Mouse (Mus musculus): ENCODE measurements at regions not wholly inside any gene's neighbourhood (a gene's known extent, or its start where the extent isn't known, plus 50 kb on each side); places are given as distances from the start of the nearest gene placed in this dataset.

GRCm38 (mm10) chr4:31268825-31269495 lies 694.9 kb upstream of the Map3k7 start:
- no peak overlapping the region for H3K4me3 ChIP-seq
- no peak overlapping the region for H3K4me2 ChIP-seq (ENCODE audit: low read depth)
- no peaks in the 10 kb centered on the region for H3K79me2 ChIP-seq (ENCODE audit: control insufficient read depth, insufficient read depth)
- no peaks in the 10 kb centered on the region for H3K36me3 ChIP-seq (ENCODE audit: control insufficient read depth, insufficient read depth)
- TF ChIP-seq SRF (IDR thresholded peaks at IDR 0.05; ENCODE audit: control insufficient read depth, insufficient read length, low read depth) = no peak
- TF ChIP-seq TCF12 (IDR thresholded peaks at IDR 0.05; ENCODE audit: insufficient read depth, poor library complexity, severe bottlenecking) = no peak
- TF ChIP-seq POLR2AphosphoS2 (IDR thresholded peaks at IDR 0.05; ENCODE audit: insufficient read length, low read depth) = no peak
- no peak for TF ChIP-seq TCF3 (IDR thresholded peaks at IDR 0.05; ENCODE audit: insufficient read length, low read depth)
- no peak for TF ChIP-seq E2F4 (IDR thresholded peaks at IDR 0.05; ENCODE audit: insufficient read depth)
- no peak for TF ChIP-seq POLR2A (IDR thresholded peaks at IDR 0.05; ENCODE audit: insufficient read length, low read depth)
- no peak for TF ChIP-seq CEBPB (IDR thresholded peaks at IDR 0.05; ENCODE audit: insufficient read depth, poor library complexity, severe bottlenecking)
- no peak for TF ChIP-seq REST (IDR thresholded peaks at IDR 0.05; ENCODE audit: insufficient read depth, insufficient read length)
- no peak for TF ChIP-seq MAX (IDR thresholded peaks at IDR 0.05; ENCODE audit: low read depth)
- no peak for TF ChIP-seq MYOG (IDR thresholded peaks at IDR 0.05; ENCODE audit: control insufficient read depth in 1 of 3, insufficient read depth in 1 of 3, insufficient read length in 2 of 3, low read depth in 2 of 3)
- TF ChIP-seq USF1 (IDR thresholded peaks at IDR 0.05; ENCODE audit: low read depth) = no peak
- no peak for TF ChIP-seq MYOD1 (IDR thresholded peaks at IDR 0.05; ENCODE audit: control insufficient read depth in 1 of 3, insufficient read length in 2 of 3, low read depth in 2 of 3)
- H3K27me3 ChIP-seq (ENCODE audit: control insufficient read depth, insufficient read depth, insufficient read length) = no peaks in the 10 kb centered on the region
- no peak overlapping the region for H3ac ChIP-seq (ENCODE audit: control insufficient read depth, insufficient read length)

DNA sequence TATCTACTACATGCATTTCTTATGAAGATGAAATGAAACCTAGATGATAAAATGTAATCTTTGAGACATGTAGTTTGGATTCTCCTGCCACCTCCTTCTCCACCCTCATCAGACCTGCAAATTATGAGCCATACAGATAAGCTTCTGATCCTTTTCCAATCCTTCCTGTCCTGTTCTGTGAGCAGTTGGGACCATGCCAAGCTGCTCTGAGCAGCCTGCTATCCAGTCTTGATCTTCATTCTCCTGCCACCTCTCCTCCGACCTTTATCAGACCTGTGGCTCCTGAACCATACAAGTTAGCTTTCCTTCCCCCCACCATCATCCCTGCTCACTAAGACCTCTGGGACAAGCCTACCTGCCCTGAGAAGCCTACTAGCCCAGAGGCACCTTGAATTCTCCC lies 689.8 kb upstream of the Map3k7 start:
- Histone ChIP-seq H3K4me3 (no peak overlapping the region), H3K79me2 (ENCODE audit: control insufficient read depth, insufficient read depth) (no peaks in the 10 kb centered on the region), H3K4me2 (ENCODE audit: low read depth) (no peak overlapping the region), H3K27me3 (ENCODE audit: control insufficient read depth, insufficient read depth, insufficient read length) (no peaks in the 10 kb centered on the region), H3ac (ENCODE audit: control insufficient read depth, insufficient read length) (no peak overlapping the region), H3K36me3 (ENCODE audit: control insufficient read depth, insufficient read depth) (no peaks in the 10 kb centered on the region)
- TF ChIP-seq TCF12 (IDR thresholded peaks at IDR 0.05; ENCODE audit: insufficient read depth, poor library complexity, severe bottlenecking) = no peak
- no peak for TF ChIP-seq TCF3 (IDR thresholded peaks at IDR 0.05; ENCODE audit: insufficient read length, low read depth)
- TF ChIP-seq REST (IDR thresholded peaks at IDR 0.05; ENCODE audit: insufficient read depth, insufficient read length) = no peak

DNA sequence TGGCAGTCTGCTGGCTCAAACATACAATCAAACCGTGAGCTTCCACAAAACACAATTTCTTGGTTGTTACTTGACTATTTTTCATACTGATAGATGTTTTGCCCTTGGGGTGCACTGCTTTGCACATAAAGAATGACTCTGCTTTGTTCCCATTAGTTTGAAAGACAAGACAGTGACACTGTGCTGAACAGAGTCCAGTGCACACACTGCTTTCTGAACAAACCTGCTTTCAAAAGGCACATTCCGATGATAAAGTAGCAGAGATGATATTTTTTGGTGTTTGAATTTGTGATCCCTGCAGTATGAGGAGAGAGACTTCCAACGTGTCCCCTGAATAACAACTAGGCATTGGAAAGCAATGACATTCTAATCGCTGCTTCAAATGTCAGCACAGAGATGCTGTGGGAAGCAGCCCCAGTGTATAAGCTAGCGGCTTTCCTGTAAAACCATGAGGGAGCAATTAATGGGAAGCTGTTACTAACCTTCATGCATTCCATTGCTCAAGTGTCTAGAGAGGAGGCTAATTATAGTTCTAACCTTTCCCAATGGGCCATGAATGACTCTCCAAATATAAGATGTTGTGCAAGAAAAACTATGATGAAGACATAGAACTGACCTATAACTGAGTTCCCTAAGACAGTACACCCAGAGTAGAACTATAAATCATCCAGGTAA lies 673.5 kb upstream of the Map3k7 start:
- no peaks in the 10 kb centered on the region for H3K79me2 ChIP-seq (ENCODE audit: control insufficient read depth, insufficient read depth)
- no peak for TF ChIP-seq POLR2AphosphoS2 (IDR thresholded peaks at IDR 0.05; ENCODE audit: insufficient read length, low read depth)
- no peak for TF ChIP-seq CEBPB (IDR thresholded peaks at IDR 0.05; ENCODE audit: insufficient read depth, poor library complexity, severe bottlenecking)
- TF ChIP-seq REST (IDR thresholded peaks at IDR 0.05; ENCODE audit: insufficient read depth, insufficient read length) = no peak
- TF ChIP-seq POLR2A (IDR thresholded peaks at IDR 0.05; ENCODE audit: insufficient read length, low read depth) = no peak
- TF ChIP-seq MYOG (IDR thresholded peaks at IDR 0.05; ENCODE audit: control insufficient read depth in 1 of 3, insufficient read depth in 1 of 3, insufficient read length in 2 of 3, low read depth in 2 of 3) = no peak
- no peak for TF ChIP-seq MYOD1 (IDR thresholded peaks at IDR 0.05; ENCODE audit: control insufficient read depth in 1 of 3, insufficient read length in 2 of 3, low read depth in 2 of 3)
- no peak for TF ChIP-seq USF1 (IDR thresholded peaks at IDR 0.05; ENCODE audit: low read depth)
- TF ChIP-seq SRF (IDR thresholded peaks at IDR 0.05; ENCODE audit: control insufficient read depth, insufficient read length, low read depth) = no peak
- no peak for TF ChIP-seq TCF3 (IDR thresholded peaks at IDR 0.05; ENCODE audit: insufficient read length, low read depth)
- H3ac ChIP-seq (ENCODE audit: control insufficient read depth, insufficient read length) = no peak overlapping the region
- H3K36me3 ChIP-seq (ENCODE audit: control insufficient read depth, insufficient read depth) = no peaks in the 10 kb centered on the region
- H3K27me3 ChIP-seq (ENCODE audit: control insufficient read depth, insufficient read depth, insufficient read length) = no peaks in the 10 kb centered on the region
- H3K4me3 ChIP-seq = no peak overlapping the region
- H3K4me2 ChIP-seq (ENCODE audit: low read depth) = no peak overlapping the region

DNA sequence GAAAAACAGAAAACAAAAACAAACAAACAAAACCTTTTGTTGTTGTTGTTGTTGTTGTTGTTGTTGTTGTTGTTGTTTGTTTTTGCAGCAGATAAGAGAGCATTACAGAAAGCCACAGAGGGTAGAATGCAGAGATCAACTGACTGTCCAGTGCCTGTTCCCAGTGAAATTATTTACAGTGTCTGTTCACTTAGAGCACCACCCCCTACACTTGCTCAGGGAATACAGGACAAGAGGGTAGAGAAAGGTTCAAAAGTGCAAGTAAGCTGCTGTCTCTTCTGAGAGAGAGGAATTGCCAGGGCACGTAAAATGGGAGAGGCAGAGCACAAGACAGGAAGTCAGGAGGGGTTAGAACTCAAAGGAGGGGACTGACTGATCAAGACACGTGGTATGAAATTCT lies 670.1 kb upstream of the Map3k7 start:
- H3K4me3 ChIP-seq = no peak overlapping the region
- H3K36me3 ChIP-seq (ENCODE audit: control insufficient read depth, insufficient read depth) = no peaks in the 10 kb centered on the region
- H3ac ChIP-seq (ENCODE audit: control insufficient read depth, insufficient read length) = no peak overlapping the region
- H3K79me2 ChIP-seq (ENCODE audit: control insufficient read depth, insufficient read depth) = no peaks in the 10 kb centered on the region
- TF ChIP-seq MYOG (IDR thresholded peaks at IDR 0.05; ENCODE audit: control insufficient read depth in 1 of 3, insufficient read depth in 1 of 3, insufficient read length in 2 of 3, low read depth in 2 of 3) (no peak), TCF3 (IDR thresholded peaks at IDR 0.05; ENCODE audit: insufficient read length, low read depth) (no peak), POLR2A (IDR thresholded peaks at IDR 0.05; ENCODE audit: insufficient read length, low read depth) (no peak), USF1 (IDR thresholded peaks at IDR 0.05; ENCODE audit: low read depth) (no peak), TCF12 (IDR thresholded peaks at IDR 0.05; ENCODE audit: insufficient read depth, poor library complexity, severe bottlenecking) (no peak), CEBPB (IDR thresholded peaks at IDR 0.05; ENCODE audit: insufficient read depth, poor library complexity, severe bottlenecking) (no peak)
- H3K4me2 ChIP-seq (ENCODE audit: low read depth) = no peak overlapping the region
- no peaks in the 10 kb centered on the region for H3K27me3 ChIP-seq (ENCODE audit: control insufficient read depth, insufficient read depth, insufficient read length)

- TF ChIP-seq E2F4 (IDR thresholded peaks at IDR 0.05; ENCODE audit: insufficient read depth) (no peak), REST (IDR thresholded peaks at IDR 0.05; ENCODE audit: insufficient read depth, insufficient read length) (no peak), POLR2A (IDR thresholded peaks at IDR 0.05; ENCODE audit: insufficient read length, low read depth) (no peak), MYOG (IDR thresholded peaks at IDR 0.05; ENCODE audit: control insufficient read depth in 1 of 3, insufficient read depth in 1 of 3, insufficient read length in 2 of 3, low read depth in 2 of 3) (no peak), CEBPB (IDR thresholded peaks at IDR 0.05; ENCODE audit: insufficient read depth, poor library complexity, severe bottlenecking) (no peak), TCF3 (IDR thresholded peaks at IDR 0.05; ENCODE audit: insufficient read length, low read depth) (no peak), SRF (IDR thresholded peaks at IDR 0.05; ENCODE audit: control insufficient read depth, insufficient read length, low read depth) (no peak)
- Histone ChIP-seq H3K36me3 (ENCODE audit: control insufficient read depth, insufficient read depth) (no peaks in the 10 kb centered on the region), H3K27me3 (ENCODE audit: control insufficient read depth, insufficient read depth, insufficient read length) (no peaks in the 10 kb centered on the region), H3K79me2 (ENCODE audit: control insufficient read depth, insufficient read depth) (no peaks in the 10 kb centered on the region), H3K4me3 (no peak overlapping the region), H3ac (ENCODE audit: control insufficient read depth, insufficient read length) (no peak overlapping the region), H3K4me2 (ENCODE audit: low read depth) (no peak overlapping the region)
Measured at GRCm38 (mm10) chr4:31297848-31298247, 666.0 kb upstream of the Map3k7 start.
